Mouse (Mus musculus) regulatory T cell (primary cell): Measurements from ENCODE around the gene Lyrm1.

Experiments used
- in situ Hi-C: fragments of 300-600 bp; cut with MboI, MseI; formaldehyde crosslinking; loops from one replicate; pipeline ENCODE4 v1.15.1; 2025; ENCODE audit warnings: high pct_unique_total_duplicates

Gene Lyrm1

GRCm38 (mm10) chr7:119961107-119961506, 65.4 kb downstream of the Lyrm1 start:
- in situ Hi-C loops = no loop called here

GRCm38 (mm10) chr7:119965205-119965604, 69.5 kb downstream of the Lyrm1 start:
- in situ Hi-C loops = no loop called here

- in situ Hi-C loops = no loop called here
These were observed 70.2 kb downstream of the Lyrm1 start for GRCm38 (mm10) chr7:119965651-119966395.

GRCm38 (mm10) chr7:119969320-119969719, 73.7 kb downstream of the Lyrm1 start:
- in situ Hi-C loops = no loop called here

- in situ Hi-C loops = no loop called here
These were observed 78.6 kb downstream of the Lyrm1 start for GRCm38 (mm10) chr7:119974214-119974613.

GRCm38 (mm10) chr7:119976256-119976655, 80.6 kb downstream of the Lyrm1 start:
- in situ Hi-C loops = no loop called here

DNA sequence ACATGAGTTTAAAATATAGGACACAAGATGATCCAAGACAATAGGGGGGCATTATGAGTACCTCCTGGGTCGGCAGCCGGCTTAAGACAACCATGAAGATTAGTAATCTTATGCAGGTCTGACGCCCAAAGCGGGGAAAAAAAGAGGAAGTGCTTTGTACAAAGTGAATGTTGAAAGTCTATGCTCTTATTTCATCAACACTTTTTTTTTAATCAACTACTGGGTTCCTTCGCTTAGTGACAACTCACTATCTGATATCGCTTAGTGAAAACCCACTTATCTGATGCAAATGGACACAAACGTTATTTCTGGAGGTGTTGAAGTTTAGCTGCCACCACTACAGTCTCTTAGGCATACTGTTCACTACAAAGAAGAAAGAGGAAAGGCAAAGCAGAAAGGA, 81.9 kb downstream of the Lyrm1 start:
- in situ Hi-C loops = no loop called here

GRCm38 (mm10) chr7:119978576-119978975, 82.9 kb downstream of the Lyrm1 start:
- in situ Hi-C loops = no loop called here

- in situ Hi-C loops = no loop called here
These were observed 84.5 kb downstream of the Lyrm1 start for GRCm38 (mm10) chr7:119980170-119980569.

GRCm38 (mm10) chr7:119985279-119985912, 89.7 kb downstream of the Lyrm1 start:
- in situ Hi-C loops = no loop called here

DNA sequence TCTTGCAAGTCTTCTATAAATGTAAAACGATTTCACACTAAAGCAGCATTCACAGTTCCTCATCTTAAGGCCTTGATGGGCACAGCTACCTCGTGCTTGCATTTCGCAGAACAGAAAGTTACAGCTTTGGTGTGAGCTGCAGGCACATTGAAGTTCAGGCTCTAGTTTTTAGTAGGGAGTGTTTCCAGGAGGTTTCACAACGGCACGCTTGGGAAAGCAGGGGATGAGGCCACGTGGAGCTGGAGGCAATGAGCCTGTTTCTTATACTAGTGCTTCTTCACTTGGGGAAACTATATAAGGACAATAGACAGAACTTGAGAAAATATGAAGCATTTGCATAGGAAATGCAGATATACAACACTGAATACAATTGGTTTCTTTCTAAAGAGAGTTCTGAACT, 101.4 kb downstream of the Lyrm1 start:
- in situ Hi-C loops = no loop called here
